Mouse (Mus musculus): ENCODE measurements around the gene H60b. TPM values are rescaled to one million over a fixed set of nuclear protein-coding genes. Genes with fewer than 3 reads are reported as not detected.
A peak's percentile ranks its signal among the peaks of the same experiment; 100 is the strongest.
"Not testable (repeated sequence)": the region's sequence is repeated elsewhere in the genome, so short reads cannot be mapped to it uniquely, and the experiment has no call there.

Gene H60b
- polyA plus RNA-seq (2016; fragmentation: Nextera tagmentation; extraction: Ambion mirVana), result 0.35 and 1.4 TPM in 2 replicates

DNA sequence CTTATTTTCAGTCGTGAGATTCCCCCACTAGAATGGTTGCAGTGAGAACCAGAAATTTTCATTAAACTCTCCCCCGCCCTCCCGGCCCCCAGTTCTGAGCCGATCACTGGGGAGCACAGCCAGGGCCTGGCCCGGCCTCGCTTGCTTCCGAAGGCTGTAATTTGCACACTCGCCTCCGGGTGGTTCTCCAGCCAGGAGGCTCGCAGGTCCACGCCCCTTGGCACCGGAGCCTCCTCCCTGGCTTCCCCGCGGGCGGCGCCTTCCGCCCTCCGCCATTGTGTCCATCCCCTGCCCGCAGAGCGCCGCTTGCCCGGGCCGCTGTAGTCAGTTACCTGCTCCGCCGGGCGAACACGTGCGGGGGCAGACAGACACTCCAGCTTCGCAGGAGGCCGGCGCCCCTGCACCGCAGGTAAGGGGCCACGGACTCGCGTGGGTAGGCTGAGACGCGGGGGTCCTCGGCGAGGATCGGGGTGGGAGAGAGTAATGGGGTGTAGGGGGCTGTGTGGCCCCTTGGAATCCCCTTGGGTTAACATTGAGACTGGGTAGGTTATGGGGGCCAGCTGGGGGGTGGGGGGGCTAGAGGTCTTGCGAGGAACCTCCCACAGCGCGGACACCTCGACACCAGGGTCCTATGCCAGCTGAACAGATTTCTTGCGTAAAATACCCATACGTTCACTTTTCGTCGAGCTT lies at the start of gene H60b, which contains the start of gene Raet1e:
Gene H60b (plus strand): TSS at position 277 of the 690 bp plus-strand sequence.
Gene Raet1e (plus strand): TSS at position 260 of the 690 bp plus-strand sequence.
- not testable (repeated sequence) for H3K36me3 ChIP-seq; H3K27ac ChIP-seq; DNase-seq (ENCODE audit: low spot score); H3K9me3 ChIP-seq
- WGBS, result under 1% methylated on average over 48 of the region's 48 CpGs
- Histone ChIP-seq H3K4me3 (peak within 1 kb of the TSS; percentile 59), H3K4me1 (peaks cover 11% of the 10 kb centered on the region), H3K27me3 (ENCODE audit: insufficient read depth, poor library complexity, severe bottlenecking) (peaks cover 90% of the 10 kb centered on the region)

DNA sequence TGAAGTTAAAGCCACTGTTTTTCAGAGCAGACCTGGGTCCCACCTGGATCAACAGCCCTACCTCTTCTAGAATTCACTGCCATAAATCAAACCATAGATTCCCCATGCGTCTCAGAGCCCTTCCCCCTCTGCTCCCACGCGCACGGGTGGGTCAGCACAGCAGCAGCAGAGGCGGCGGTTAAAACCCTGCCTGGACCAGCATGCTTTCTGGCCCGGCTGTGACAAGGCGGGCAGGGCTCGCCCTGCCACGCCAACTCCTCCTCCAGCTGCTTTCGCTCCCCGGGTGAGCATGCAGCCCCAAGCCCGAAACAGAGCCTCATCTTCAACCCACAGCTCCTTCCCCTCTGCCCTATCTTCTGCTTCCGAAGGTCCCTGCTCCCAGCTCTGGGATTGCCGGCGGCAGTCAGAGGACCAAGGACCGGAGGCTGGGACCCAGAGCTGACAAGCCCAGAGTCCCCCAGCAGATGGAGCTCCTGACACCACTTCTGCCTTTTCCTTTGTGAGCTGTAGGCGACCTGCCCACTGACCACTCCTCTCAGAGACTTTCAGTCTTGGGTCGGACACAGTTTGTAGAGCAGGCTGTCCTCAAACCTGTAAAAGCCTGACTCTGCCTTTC lies 17.6 kb upstream of the H60b start:
- Histone ChIP-seq H3K36me3 (no peaks in the 10 kb centered on the region; the same call in 1 of the 2 replicates), H3K9me3 (no peaks in the 10 kb centered on the region), H3K27ac (peak overlapping the region; percentile 62; the same call in 1 of the 2 replicates), H3K27me3 (ENCODE audit: insufficient read depth, poor library complexity, severe bottlenecking) (no peaks in the 10 kb centered on the region), H3K4me1 (no peaks in the 10 kb centered on the region), H3K4me3 (peak overlapping the region; percentile 61)
- peak; percentile 91 for DNase-seq (ENCODE audit: low spot score)
- WGBS, result under 1% methylated on average over 19 of the region's 19 CpGs

DNA sequence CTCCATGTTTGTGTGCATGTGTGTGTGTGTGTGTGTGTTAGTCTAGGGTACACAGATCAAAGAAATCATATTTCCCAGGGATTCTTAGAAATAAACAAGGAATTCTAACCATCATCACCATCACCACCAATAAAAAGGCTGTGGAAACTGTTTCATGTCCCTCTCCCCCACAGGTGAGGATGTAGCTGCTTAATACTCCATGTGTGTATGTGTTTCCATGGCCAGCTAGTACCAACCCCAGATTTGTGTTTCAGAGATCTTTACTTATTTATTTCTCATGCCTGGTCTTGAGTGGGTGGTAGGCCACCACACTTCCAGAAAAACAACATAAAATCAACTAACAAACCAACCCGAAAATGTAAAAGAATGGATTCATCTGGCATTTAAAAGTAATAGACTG lies 16.2 kb upstream of the H60b start:
- H3K27me3 ChIP-seq (ENCODE audit: insufficient read depth, poor library complexity, severe bottlenecking); H3K27ac ChIP-seq; H3K9me3 ChIP-seq; H3K4me1 ChIP-seq; H3K4me3 ChIP-seq; H3K36me3 ChIP-seq: not testable (repeated sequence)
- WGBS, result 76% methylated on average over 1 of the region's 1 CpGs
- peak; percentile 96 for DNase-seq (ENCODE audit: low spot score)

DNA sequence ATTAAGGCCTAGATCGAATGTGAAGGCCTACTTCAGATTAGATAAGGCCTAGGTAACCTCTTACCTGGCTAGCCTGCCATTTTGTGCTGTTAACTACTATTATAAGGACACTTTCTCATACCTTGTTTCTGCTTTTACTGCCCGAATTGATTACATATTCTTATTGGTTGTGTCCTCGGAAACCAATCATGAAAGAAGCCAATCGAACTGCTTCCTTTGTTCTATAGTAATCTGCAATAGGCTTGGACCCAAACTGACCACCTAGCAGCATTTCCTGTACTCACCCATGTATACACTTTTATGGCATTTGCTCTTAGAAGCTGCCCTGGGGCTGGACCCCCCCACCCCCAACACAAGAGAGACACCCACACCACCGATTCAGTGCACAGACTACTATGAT lies 15.5 kb upstream of the H60b start:
- Histone ChIP-seq H3K27ac (no peak overlapping the region), H3K27me3 (ENCODE audit: insufficient read depth, poor library complexity, severe bottlenecking) (no peaks in the 10 kb centered on the region), H3K4me3 (no peak overlapping the region), H3K9me3 (no peaks in the 10 kb centered on the region), H3K36me3 (peaks cover 4% of the 10 kb centered on the region; the same call in 1 of the 2 replicates), H3K4me1 (no peaks in the 10 kb centered on the region)
- 66% methylated on average over 5 of the region's 5 CpGs for WGBS
- DNase-seq (ENCODE audit: low spot score), result no peak

- Histone ChIP-seq H3K36me3 (peaks cover 4% of the 10 kb centered on the region; the same call in 1 of the 2 replicates), H3K4me1 (peaks cover 12% of the 10 kb centered on the region), H3K27ac (peak overlapping the region; percentile 93), H3K9me3 (no peaks in the 10 kb centered on the region), H3K27me3 (ENCODE audit: insufficient read depth, poor library complexity, severe bottlenecking) (peaks cover 31% of the 10 kb centered on the region), H3K4me3 (peak overlapping the region; percentile 77)
- under 1% methylated on average over 49 of the region's 50 CpGs for WGBS
- peak; percentile 90 for DNase-seq (ENCODE audit: low spot score)
These were observed 9.8 kb upstream of the H60b start for GRCm38 (mm10) chr10:22148441-22149072.

DNA sequence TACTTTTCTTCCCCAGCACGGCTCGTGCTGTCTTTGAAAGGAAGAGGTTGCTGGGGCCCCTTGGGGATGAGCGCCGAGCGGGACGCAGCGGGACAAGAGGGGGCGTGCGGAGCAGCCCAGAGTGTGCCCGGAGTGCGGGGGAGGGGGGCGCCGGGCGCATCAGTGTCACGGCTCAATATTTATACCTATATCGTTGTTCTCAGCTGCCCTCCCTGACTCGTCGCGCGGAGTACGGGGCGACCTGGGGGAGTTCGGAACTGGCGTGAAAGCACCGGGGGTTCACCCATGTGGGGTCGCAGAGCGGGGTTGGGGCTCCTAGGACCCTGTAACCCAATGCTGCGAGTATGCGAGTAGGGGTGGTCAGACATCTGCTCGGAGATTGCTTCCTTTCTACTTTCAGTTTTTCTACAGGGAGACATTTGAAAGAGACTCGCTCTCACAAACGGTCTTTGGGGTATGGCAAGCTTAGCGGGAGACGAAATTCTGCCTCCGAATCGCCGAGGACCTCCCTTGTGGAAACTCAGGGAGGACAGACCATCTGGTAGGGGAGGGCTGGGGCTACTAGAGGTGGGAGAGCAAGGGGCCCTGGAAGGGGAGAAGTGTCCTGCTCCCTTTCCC lies 9.2 kb upstream of the H60b start, which contains the start of gene E030030I06Rik:
Gene E030030I06Rik (minus strand): TSS at position 198 of the 618 bp plus-strand sequence.
- Histone ChIP-seq H3K27ac (peak within 1 kb of the TSS; percentile 93), H3K36me3 (peaks cover 4% of the 10 kb centered on the region; the same call in 1 of the 2 replicates), H3K4me1 (peaks cover 12% of the 10 kb centered on the region), H3K4me3 (peak within 1 kb of the TSS; percentile 77), H3K27me3 (ENCODE audit: insufficient read depth, poor library complexity, severe bottlenecking) (peaks cover 37% of the 10 kb centered on the region), H3K9me3 (no peaks in the 10 kb centered on the region)
- under 1% methylated on average over 32 of the region's 37 CpGs for WGBS
- no peak for DNase-seq (ENCODE audit: low spot score)

DNA sequence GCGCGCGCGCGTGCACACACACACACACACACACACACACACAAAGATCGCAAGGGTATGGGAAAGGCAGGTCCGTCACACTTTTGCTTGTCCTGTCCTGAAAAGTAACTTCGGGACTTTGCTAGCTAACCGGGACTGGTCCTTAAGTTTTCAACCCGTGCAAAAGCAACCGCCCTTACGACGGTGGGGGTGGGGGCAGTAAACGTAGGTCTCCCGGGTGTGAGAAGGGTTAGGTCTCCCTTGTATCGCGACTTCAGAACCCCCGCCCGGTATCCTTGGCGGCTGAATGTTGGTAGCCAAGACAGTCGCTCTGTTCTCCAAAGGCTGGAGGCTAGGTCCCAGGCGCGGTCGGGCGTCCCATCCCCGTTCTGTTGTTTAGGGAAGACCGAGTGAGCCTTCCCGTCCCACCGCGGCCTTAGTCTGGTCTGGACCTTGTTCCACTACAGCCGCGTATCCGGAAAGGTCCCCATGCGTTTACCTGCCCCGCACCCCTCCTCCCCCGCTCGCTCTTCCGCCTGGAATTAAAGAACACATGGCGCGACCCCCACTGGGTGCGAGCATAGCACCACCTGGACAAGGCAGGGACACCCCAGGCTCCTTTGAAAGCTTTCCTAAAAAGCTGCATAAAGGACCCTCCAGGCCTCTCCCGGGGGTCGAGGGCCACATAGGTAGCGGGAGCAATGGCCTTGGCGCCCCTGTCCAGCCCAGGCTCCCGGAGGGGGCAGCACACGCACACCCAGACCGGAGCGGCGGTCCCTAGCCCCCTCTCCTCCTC lies 8.5 kb upstream of the H60b start:
- Histone ChIP-seq H3K27ac (peak overlapping the region; percentile 93; the same call in 1 of the 2 replicates), H3K4me1 (peaks cover 12% of the 10 kb centered on the region), H3K27me3 (ENCODE audit: insufficient read depth, poor library complexity, severe bottlenecking) (peaks cover 44% of the 10 kb centered on the region), H3K9me3 (no peaks in the 10 kb centered on the region), H3K36me3 (0 out of 2 replicates have a peak, but pooled peaks cover 4% of the 10 kb centered on the region), H3K4me3 (peak overlapping the region; percentile 77)
- DNase-seq (ENCODE audit: low spot score), result no peak
- WGBS, result under 1% methylated on average over 48 of the region's 50 CpGs

- Histone ChIP-seq H3K27ac (no peak overlapping the region), H3K4me3 (peak overlapping the region; percentile 77), H3K36me3 (0 out of 2 replicates have a peak, but pooled peaks cover 4% of the 10 kb centered on the region), H3K27me3 (ENCODE audit: insufficient read depth, poor library complexity, severe bottlenecking) (peaks cover 51% of the 10 kb centered on the region), H3K9me3 (no peaks in the 10 kb centered on the region), H3K4me1 (peaks cover 12% of the 10 kb centered on the region)
- under 1% methylated on average over 27 of the region's 27 CpGs for WGBS
- DNase-seq (ENCODE audit: low spot score), result no peak
These were observed 7.8 kb upstream of the H60b start for GRCm38 (mm10) chr10:22150593-22150992.

DNA sequence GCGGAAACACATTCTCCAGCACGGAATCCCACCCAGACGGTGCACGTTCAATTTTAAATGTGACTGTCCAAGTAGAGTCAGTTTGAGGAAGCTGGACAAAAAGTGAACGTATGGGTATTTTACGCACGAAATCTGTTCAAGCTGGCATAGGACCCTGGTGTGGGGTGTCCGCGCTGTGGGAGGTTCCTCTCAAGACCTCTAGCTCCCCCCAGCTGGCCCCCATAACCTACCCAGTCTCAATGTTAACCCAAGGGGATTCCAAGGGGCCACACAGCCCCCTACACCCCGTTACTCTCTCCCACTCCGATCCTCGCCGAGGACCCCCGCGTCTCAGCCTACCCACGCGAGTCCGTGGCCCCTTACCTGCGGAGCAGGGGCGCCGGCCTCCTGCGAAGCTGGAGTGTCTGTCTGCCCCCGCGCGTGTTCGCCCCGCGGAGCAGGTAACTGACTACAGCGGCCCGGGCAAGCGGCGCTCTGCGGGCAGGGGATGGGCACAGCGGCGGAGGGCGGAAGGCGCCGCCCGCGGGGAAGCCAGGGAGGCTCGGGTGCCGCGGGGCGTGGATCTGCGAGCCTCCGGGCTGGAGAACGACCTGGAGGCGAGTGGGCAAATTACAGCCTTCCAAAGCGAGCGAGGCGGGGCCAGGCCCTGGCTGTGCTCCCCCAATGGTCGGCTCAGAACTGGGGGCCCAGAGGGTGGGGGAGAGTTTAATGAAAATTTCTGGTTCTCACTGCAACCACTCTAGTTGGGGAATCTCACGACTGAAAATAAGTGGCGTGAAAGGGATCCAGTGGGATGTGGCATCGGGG lies 7.1 kb upstream of the H60b start:
- DNase-seq (ENCODE audit: low spot score); H3K36me3 ChIP-seq; H3K9me3 ChIP-seq; H3K27ac ChIP-seq: not testable (repeated sequence)
- peaks cover 58% of the 10 kb centered on the region for H3K27me3 ChIP-seq (ENCODE audit: insufficient read depth, poor library complexity, severe bottlenecking)
- 1% methylated on average over 55 of the region's 55 CpGs for WGBS
- H3K4me3 ChIP-seq, result peak overlapping the region; percentile 77
- H3K4me1 ChIP-seq, result peaks cover 12% of the 10 kb centered on the region

GRCm38 (mm10) chr10:22151863-22152640 lies 6.3 kb upstream of the H60b start:
- not testable (repeated sequence) for H3K4me3 ChIP-seq; H3K9me3 ChIP-seq; H3K36me3 ChIP-seq; DNase-seq (ENCODE audit: low spot score); H3K27ac ChIP-seq
- H3K4me1 ChIP-seq, result peaks cover 12% of the 10 kb centered on the region
- peaks cover 66% of the 10 kb centered on the region for H3K27me3 ChIP-seq (ENCODE audit: insufficient read depth, poor library complexity, severe bottlenecking)
- 3% methylated on average over 11 of the region's 11 CpGs for WGBS

DNA sequence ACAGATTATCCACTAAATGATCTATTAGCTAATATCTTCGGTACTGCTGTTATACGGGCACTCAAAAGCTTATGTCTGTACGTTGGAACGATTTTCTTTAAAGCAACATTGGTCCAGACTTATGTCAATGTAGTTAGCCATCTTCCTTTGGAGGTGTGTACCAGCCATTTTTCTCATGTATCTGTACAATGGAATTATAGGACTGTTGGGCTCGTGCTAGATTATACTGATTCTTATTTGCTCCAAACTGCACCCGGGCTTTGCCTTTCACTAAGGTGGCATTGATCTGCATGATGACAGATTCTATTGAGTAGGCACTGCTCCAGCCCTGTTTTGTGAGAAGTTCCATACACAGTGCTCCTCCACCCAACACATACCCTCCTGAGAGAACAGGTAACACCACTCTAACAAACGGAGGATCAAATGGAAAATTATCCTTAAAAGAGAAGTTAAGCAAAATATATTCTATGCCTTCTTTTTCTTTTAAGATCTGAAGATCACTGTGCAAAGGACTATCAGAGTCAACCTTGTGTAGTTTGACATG lies 5.2 kb upstream of the H60b start:
- not testable (repeated sequence) for H3K36me3 ChIP-seq; DNase-seq (ENCODE audit: low spot score); H3K27ac ChIP-seq; H3K9me3 ChIP-seq; H3K4me3 ChIP-seq
- H3K27me3 ChIP-seq (ENCODE audit: insufficient read depth, poor library complexity, severe bottlenecking), result peaks cover 77% of the 10 kb centered on the region
- 11% methylated on average over 7 of the region's 7 CpGs for WGBS
- peaks cover 15% of the 10 kb centered on the region for H3K4me1 ChIP-seq
